Mouse (Mus musculus): ENCODE results near the gene Asap3.

Gene Asap3

GRCm38 (mm10) chr4:136263555-136263954 lies 57.4 kb downstream of the Asap3 start:
- no peak for DNase-seq

GRCm38 (mm10) chr4:136266716-136267343 lies 60.7 kb downstream of the Asap3 start:
- no peak for DNase-seq

DNA sequence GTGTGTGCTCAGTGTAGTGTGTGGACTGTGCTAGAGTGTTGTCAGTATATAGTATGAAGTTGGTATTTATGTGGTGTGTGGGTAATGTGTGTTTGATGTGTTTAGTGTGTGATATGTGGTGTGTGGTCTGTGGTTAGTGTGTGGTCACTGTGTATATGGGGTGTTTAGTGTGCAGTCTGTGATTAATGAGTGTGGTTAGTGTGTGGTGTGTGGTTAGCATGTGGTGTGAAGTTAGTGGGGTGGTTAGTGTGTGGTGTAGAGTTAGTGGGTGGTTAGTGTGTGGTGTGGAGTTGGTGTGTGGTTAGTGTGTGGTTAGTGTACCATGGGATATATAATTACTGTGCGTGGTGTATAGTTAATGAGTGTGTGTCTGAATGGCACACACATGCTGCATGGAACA lies 62.7 kb downstream of the Asap3 start:
- no peak for DNase-seq

GRCm38 (mm10) chr4:136270648-136271047 lies 64.5 kb downstream of the Asap3 start:
- no peak for DNase-seq

DNA sequence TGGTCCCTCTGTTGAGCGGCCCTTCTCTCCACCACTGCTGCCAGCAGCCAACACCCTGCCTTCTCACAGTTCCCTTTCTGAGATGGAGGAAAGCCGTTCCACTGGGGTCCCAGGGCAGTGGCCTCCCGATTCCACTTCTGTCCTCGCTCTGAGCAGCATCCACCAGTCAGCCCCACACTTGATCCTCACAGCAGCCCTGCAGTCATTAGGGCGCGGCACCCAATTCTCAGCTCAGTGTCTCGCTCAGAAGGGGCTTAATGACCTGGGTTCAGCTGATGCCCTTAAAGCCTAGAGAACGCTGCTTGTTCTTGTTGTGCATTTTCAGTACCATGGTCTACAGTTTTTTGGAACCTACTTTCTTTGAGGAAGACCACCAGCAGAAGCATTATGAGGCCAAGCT lies 74.9 kb downstream of the Asap3 start:
- DNase-seq: no peak

GRCm38 (mm10) chr4:136281611-136282010 lies 75.4 kb downstream of the Asap3 start:
- DNase-seq: no peak

- DNase-seq: no peak
Measured at GRCm38 (mm10) chr4:136282621-136283480, 76.7 kb downstream of the Asap3 start.

DNA sequence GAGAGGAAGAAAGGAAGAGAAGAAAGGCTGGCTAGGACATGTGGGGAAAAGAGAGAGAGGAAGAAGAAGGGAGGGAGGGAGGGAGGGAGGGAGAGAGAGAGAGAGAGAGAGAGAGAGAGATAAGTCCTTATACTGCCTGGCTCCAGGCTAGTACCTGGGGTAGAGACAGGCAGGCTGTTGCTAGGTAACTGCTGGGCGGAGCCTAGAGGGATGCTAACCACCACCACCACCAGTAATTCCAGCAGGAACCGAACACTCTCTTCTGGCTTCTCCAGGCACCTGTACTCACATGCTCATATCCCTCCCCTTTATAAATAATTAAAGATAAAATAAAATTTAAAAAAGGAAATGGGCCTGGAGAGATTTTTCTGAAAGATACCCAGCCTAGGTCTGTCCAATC lies 77.6 kb downstream of the Asap3 start:
- DNase-seq: peak; percentile 41

DNA sequence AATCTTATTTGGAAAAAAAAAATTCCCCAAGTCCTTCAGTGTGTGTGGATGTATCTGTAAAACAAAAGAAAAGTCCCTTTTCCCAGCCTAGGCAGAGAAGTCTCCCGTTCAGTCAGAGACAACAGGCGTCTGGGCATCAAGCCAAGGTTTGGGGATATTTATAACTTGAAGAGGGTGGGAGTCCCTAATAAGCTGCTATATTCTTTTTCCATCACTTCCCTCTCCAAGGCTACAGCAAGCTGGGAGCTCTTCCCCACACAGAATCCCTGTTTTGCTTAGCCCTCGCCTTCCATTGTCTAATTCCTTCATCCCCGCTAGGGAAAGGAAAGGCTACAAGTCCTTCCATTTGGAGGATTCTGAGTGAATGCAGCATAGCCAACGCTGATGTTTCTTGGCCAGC lies 78.3 kb downstream of the Asap3 start, which contains the start of gene Zfp46:
TSS of gene Zfp46 (plus strand) at position 229 of the 400 bp plus-strand sequence.
- DNase-seq: peak; percentile 91

DNA sequence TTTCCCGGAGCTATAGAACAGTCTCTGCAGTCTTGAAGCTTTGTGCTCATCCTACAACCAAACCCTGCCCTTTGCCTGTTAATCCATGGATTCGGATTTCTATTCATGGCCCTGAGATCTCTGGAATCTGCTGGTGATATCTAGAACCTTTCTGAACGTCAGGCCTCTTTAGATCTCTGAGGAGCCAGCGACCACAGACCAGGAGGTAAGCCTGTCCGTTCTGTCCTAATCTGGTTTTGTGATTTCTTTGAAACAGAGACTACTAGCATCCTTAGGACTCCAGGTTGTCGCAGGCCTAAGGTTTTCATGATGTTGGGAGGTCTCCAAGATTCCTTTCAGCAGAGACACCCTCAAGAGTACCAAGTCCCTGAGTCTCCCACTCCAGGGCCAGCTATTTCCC lies 78.7 kb downstream of the Asap3 start:
- DNase-seq: no peak

- peak; percentile 98 for DNase-seq
Measured at GRCm38 (mm10) chr4:136285348-136285810, 79.2 kb downstream of the Asap3 start.

GRCm38 (mm10) chr4:136285811-136286371 lies 79.7 kb downstream of the Asap3 start:
- DNase-seq: peak; percentile 97

DNA sequence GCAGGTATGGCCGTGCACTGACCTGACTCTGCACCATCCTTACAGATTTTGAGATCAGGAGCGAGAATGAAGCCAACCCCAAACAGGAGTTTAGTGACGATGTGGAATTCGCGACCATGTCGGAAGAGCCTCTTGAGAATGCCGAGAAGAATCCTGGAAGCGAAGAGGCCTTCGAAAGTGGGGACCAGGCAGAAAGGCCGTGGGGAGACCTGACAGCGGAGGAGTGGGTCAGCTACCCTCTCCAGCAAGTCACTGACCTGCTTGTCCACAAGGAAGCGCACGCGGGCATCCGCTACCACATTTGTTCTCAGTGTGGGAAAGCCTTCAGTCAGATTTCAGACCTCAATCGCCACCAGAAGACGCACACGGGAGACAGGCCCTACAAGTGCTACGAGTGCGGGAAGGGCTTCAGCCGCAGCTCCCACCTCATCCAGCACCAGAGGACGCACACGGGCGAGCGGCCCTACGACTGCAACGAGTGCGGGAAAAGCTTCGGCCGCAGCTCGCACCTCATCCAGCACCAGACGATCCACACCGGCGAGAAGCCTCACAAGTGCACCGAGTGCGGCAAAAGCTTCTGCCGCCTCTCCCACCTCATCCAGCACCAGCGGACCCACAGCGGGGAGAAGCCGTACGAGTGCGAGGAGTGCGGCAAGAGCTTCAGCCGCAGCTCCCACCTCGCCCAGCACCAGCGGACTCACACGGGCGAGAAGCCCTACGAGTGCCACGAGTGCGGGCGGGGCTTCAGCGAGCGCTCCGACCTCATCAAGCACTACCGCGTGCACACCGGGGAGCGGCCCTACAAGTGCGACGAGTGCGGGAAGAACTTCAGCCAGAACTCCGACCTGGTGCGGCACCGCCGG lies 84.0 kb downstream of the Asap3 start:
- DNase-seq: no peak

DNA sequence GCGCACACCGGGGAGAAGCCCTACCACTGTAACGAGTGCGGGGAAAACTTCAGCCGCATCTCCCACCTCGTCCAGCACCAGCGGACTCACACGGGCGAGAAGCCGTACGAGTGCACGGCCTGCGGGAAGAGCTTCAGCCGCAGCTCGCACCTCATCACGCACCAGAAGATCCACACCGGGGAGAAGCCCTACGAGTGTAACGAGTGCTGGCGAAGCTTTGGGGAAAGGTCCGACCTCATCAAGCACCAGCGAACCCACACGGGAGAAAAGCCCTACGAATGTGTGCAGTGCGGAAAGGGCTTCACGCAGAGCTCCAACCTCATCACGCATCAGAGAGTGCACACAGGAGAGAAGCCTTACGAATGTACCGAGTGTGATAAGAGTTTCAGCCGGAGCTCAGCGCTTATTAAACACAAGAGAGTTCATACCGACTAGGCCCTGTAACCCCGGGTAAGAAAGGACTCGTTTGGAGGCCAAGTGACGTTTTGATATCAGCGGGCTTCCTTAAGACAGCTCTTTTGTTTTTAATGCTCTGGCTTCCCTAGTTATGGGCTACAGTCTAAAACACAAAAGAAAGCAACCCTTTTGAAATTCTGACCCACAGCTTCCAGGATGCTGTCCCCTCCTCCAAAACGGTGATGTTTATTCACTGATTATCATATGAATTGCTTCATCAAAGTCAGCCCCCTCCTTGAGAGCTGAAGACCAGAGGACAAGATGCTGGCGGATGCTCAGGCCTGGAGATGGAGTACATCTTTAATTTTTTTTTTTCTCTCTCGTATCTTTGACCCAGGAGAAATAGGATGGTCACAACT lies 84.8 kb downstream of the Asap3 start:
- DNase-seq: no peak

GRCm38 (mm10) chr4:136291692-136292091 lies 85.5 kb downstream of the Asap3 start:
- no peak for DNase-seq
